Mouse (Mus musculus) myocyte (in vitro differentiated cells): ENCODE results near the gene Osbpl5.

Experiments used
- CEBPB ChIP-seq: IDR thresholded peaks from 2 replicates; pipeline ENCODE4 v1.6.1; 2011; ENCODE audit warnings: mild to moderate bottlenecking, moderate library complexity; ENCODE audit not compliant: poor library complexity, insufficient read depth, severe bottlenecking
- E2F4 ChIP-seq: IDR thresholded peaks from one replicate; pipeline ENCODE4 v1.6.1; 2011; ENCODE audit warnings: mild to moderate bottlenecking, control low read depth, moderate library complexity; ENCODE audit not compliant: insufficient read depth
- MAX ChIP-seq: IDR thresholded peaks from one replicate; pipeline ENCODE4 v1.6.1; 2011; ENCODE audit warnings: low read depth, mild to moderate bottlenecking, control low read depth
- MYOD1 ChIP-seq, 3 experiments: IDR thresholded peaks; one replicate each; pipeline ENCODE4 v1.6.1; 2011; ENCODE audit warnings: control low read depth in 2 of 3, low read depth in 2 of 3, mild to moderate bottlenecking in 2 of 3, moderate library complexity in 1 of 3; ENCODE audit not compliant: insufficient read length in 2 of 3, control insufficient read depth in 1 of 3
- MYOG ChIP-seq, 3 experiments: IDR thresholded peaks; one replicate each; pipeline ENCODE4 v1.6.1; 2011; ENCODE audit warnings: control low read depth in 2 of 3, low read depth in 2 of 3, mild to moderate bottlenecking in 2 of 3; ENCODE audit not compliant: insufficient read length in 2 of 3, control insufficient read depth in 1 of 3, insufficient read depth in 1 of 3
- POLR2A ChIP-seq: IDR thresholded peaks from one replicate; pipeline ENCODE4 v1.6.1; 2011; ENCODE audit warnings: low read depth, mild to moderate bottlenecking, control low read depth, moderate library complexity; ENCODE audit not compliant: insufficient read length
- POLR2AphosphoS2 ChIP-seq: IDR thresholded peaks from one replicate; pipeline ENCODE4 v1.6.1; 2011; ENCODE audit warnings: low read depth, control low read depth; ENCODE audit not compliant: insufficient read length
- TCF12 ChIP-seq: IDR thresholded peaks from one replicate; pipeline ENCODE4 v1.6.1; 2011; ENCODE audit warnings: mild to moderate bottlenecking, control low read depth; ENCODE audit not compliant: poor library complexity, insufficient read depth, severe bottlenecking
- TCF3 ChIP-seq: IDR thresholded peaks from one replicate; pipeline ENCODE4 v1.6.1; 2011; ENCODE audit warnings: low read depth, control low read depth; ENCODE audit not compliant: insufficient read length
- USF1 ChIP-seq: IDR thresholded peaks from one replicate; pipeline ENCODE4 v1.6.1; 2011; ENCODE audit warnings: low read depth, mild to moderate bottlenecking, control low read depth, moderate library complexity

DNA sequence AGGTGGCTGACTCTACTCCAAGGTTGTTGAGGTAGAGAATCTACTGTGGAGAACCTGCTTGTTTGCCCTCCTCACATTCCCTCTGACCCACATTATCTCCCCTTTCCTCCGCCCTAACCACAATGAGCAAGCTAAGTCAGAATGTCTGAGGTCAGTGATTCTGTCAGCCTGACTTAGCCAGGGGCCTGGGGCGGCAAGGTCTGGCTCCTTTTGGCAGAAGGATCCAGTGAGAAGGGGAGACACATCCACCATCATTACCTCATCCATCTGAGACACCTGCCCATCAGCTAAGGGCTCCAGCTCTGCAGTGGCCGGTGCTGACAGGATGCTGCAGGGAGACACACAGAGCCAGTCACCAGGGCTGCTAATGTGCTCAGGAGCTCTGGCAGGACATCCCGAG is 42.0 kb upstream of the Osbpl5 start:
- TF ChIP-seq POLR2A, result no peak
- no peak for TF ChIP-seq E2F4
- TF ChIP-seq MYOD1 (IDR thresholded peaks at IDR 0.05; ENCODE audit: control insufficient read depth in 1 of 3, insufficient read length in 2 of 3, low read depth in 2 of 3), result peak in 1 of 3 experiments; percentile 30
- no peak for TF ChIP-seq MAX
- TF ChIP-seq USF1, result no peak
- no peak for TF ChIP-seq TCF3
- no peak for TF ChIP-seq POLR2AphosphoS2
- TF ChIP-seq TCF12, result no peak
- TF ChIP-seq MYOG (IDR thresholded peaks at IDR 0.05; ENCODE audit: control insufficient read depth in 1 of 3, insufficient read depth in 1 of 3, insufficient read length in 2 of 3, low read depth in 2 of 3), result no peak
- TF ChIP-seq CEBPB, result no peak
